Mouse (Mus musculus): Measurements from ENCODE around the gene Hsd17b12.
A peak's percentile ranks its signal among the peaks of the same experiment; 100 is the strongest.

The Hsd17b12 gene

DNA sequence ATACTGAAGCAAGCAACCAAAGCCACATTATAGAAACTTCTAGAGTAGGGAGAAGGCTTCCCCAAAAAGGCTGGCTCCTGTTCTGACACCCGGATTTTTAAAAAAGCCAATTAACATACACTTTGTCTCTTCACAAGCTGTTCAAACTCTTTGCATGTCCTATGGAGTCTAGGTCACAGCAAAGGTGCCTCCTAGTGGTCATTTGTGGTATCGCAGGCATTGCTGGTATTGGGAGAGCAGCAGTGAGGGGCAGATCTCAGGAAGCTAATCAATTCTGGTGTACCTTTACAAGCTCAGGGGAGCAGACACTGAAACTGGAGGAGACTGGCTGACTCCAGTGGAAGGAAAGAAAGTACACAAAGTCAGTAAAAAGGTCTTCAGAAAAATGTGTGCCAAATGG, 155.4 kb downstream of the Hsd17b12 start:
- peak; percentile 87 for DNase-seq (ENCODE audit: low spot score)

DNA sequence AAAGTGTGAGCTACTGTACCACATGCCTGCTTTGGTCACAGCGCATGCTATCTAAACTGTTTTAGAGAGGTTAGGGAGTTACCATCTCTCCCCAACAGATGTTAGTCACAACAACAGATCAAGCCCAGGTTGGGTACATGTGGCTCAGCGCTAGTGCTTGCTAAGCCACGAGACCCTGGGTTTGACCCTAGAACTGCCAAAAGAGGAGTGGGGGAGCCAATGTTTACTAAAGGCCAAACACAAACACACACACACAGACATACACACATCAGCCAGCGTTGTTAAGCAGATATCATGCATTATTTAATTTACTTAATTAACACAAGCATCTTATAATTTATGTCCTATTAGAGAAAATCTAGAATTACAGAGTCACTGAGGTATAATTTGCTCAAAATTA, 155.8 kb downstream of the Hsd17b12 start:
- DNase-seq (ENCODE audit: low spot score) = no peak

DNA sequence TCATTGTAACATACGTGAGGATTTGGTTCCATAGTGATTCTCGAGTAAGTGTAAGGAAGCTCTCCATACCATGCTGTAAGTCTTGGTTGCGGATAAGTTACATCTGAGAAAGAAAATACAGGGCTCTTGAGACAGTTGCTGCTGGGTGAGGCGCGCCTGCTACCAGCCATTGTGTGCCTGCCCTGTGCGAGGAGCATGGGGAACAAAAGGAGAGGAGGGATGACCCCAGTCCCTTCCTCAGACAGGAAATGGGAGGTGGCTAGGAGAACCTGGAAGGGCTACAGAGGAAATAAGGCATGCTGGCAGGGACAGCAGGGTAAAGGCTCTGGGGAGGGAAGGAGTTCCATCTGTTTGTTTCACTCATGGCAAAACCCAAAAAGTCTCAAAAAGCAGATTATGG, 156.4 kb downstream of the Hsd17b12 start:
- DNase-seq (ENCODE audit: low spot score) = no peak

DNA sequence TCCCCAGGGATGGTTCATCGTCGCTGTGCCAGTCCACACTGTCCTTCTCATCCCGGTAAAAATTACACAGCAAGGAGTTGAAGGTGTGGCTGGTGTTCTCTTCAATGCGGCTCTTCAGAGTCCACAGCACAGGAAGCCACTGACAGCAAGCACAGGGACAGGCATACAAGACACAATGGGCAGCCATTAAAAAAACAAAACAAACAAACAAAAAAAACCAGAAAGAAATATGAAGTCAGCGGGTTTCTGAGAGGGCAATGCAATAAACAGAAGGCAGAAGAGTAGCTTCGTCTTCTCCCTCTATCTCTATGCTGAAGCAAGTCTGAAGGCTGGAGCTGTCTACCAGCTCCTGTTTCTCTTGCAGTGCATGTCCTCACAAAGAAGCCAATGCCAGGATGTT, 161.5 kb downstream of the Hsd17b12 start, which contains the start of gene Gm27027:
Gene Gm27027 (minus strand): TSS at position 101 of the 400 bp plus-strand sequence.
- DNase-seq (ENCODE audit: low spot score) = no peak

DNA sequence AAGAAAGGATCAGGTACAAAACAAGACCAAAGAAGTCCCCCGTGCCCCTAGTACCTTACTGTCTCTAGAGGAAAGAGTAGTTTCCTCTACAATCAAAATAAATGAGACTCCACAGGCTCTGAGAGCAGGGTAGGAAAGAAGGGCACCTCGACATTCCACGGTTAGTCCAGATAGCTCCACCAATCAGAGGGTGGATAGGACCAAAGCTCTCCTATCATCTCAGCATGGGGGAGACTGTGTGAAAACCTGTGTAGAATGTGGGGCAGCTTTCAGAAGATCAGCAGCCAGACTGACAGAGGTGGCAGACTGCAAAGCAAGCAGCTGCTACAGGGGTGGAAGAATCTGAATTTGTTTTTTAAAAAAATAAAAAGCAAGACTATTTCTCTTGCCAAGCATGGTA, 165.0 kb downstream of the Hsd17b12 start:
- no peak for DNase-seq (ENCODE audit: low spot score)

DNA sequence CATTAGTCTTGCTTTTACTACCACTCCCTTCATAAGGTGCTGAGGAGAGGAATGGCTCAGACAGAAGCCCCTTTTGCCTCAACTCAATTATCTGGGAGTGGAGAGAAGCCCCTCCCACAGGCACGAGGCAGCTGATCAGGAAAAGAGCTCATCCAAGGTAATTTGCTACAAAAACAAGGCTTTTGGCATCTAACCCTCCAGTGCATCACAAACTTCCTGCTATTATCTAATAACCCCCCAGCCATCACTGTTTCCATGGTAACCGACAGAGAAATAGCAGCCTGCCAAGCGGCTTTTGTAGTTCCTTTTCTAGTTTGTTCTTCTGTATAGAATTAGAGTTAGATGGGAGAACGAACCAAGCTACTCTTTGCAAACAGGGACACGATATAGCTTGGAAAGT, 165.5 kb downstream of the Hsd17b12 start:
- no peak for DNase-seq (ENCODE audit: low spot score)

DNA sequence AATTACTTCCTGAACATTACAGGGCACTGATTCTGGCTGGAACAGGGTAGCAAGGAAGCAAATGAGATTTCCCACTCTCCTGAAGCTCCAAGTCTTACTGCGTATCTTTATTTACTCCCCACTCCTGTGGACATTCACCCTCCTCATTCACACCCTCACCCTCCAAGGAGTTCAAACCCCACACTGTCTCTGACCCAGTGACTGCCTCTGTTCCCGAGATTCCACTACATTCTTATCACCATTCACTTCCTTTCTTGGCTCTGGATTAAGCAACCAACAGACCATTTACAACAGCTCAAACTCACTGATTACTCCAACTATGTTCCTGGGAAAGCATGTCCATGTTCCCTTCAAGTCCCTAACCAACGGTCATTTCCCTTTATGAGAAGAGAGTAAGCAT, 166.4 kb downstream of the Hsd17b12 start:
- DNase-seq (ENCODE audit: low spot score) = no peak

DNA sequence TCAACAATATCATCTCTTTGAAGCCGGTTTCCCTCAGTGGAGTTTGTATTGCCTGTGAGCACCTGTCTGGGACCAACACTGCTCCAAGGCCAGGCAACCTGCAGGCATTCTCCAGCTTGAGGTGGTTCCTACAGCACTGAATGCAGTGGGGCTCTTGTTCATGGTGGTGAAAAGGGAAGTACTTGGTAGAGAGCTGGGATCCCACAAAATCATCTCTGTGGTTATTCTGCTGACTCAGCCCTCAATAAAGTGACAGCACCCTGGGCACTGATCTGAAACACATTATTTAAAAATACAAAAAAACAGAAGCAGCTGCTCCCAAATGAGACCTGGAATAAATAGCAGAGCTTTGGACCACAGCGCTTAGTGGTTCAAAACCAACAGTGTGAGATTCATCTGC, 169.3 kb downstream of the Hsd17b12 start:
- no peak for DNase-seq (ENCODE audit: low spot score)
